Mouse (Mus musculus): ENCODE results near the gene Ctse.

The Ctse gene

DNA sequence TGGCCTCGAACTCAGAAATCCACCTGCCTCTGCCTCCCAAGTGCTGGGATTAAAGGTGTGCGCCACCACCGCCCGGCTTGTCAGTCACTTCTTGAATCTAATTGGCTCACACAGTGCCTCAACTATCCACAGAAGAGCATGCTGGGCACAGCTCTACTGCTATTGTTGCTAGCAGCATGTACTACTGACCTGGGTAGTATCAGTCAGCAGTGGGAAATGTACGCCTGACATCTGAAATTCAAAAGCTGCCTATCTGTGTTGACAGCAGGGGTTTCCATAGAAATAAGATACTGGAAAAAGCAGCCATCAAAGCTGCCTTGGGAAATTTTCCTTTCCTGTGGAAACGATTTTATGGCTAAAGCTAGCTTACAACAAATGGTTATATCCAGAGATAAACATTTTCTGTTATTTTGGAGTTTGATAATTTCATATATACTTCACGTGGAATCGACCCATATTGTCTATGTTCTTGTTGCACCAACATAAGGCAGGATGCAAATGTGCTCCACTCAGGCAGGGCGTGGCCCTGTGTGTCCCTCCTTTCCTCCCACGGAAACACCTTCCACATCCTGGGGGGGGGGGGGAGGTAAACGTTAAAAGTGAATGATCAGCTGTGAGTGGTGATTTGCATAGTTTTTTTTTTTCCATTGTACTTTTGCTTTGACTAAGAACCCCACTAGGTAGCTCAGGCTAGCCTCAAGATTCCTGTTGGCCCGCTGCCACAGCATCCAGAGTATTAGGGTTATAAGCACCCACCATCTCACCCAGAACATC is 14.8 kb downstream of the Ctse start:
- DNase-seq (ENCODE audit: low read depth in 2 of 2, low spot score in 2 of 2), result no peak

DNA sequence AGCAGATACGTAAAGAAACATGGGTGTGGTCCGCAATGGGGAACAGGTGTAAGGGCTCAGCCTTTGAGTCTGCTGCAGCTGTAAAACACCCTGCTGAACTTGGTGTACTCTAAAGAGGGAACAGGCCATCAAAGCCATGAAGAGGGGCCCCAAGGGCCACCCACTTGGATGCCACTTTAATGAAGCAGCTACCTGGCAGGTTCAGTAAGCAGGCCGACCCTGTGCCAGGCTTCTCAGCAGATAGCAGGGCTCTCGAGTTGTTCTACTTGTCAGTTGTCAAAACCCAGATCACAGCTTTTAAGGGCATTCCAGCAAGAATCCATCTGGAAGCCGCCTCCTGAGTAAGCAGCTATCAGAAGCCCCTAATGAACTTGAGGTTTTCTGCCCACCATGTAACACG is 17.5 kb downstream of the Ctse start:
- no peak for DNase-seq (ENCODE audit: low read depth in 2 of 2, low spot score in 2 of 2)

DNA sequence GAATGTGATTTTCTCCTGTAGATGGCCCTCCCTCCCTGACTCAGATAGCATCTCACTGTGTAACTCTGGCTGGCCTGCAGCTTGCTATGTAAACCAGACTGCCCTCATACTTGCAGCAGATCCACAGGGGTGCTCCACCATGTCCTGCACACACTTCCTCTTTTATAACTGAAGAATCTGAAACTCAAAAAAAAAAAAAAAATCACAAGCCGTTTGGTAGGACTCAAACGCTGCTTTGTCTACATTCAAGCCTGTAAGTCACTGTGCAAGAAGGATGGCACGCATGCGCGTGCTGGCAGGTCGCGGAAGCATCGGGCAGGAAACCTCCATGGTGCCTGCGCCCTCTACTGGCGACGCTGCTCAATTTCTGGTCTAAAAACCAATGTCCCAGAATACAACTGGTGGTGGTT is 19.8 kb downstream of the Ctse start:
- DNase-seq (ENCODE audit: low read depth in 2 of 2, low spot score in 2 of 2), result peak; percentile 89 to 90

DNA sequence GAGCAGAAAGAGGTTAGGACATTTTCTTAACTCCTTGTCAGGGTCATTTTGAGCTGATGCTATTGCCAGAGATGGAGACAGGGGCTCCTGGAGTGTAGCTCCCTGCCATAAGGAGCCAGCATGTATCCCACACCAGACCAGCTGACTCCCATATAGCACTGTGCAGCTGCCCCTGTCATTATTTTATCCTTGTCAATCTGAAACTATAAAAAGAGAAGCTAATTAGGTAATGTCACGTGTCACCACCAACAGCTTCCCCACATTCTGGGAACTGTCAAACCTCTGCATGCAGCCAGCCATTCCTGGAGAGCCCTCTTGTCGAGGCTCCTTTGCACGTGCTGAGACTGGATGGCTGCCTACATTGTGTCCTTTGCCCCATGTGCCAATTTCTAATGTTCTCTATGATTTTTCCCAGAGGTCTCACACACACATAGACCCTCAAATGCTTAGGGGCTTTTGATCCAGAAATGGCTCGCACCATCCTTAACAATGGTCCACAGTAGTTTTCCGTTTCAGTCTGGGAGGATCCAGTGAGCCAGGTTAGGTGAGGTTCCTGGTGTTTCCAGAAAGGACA is 21.5 kb downstream of the Ctse start:
- no peak for DNase-seq (ENCODE audit: low read depth in 2 of 2, low spot score in 2 of 2)

DNA sequence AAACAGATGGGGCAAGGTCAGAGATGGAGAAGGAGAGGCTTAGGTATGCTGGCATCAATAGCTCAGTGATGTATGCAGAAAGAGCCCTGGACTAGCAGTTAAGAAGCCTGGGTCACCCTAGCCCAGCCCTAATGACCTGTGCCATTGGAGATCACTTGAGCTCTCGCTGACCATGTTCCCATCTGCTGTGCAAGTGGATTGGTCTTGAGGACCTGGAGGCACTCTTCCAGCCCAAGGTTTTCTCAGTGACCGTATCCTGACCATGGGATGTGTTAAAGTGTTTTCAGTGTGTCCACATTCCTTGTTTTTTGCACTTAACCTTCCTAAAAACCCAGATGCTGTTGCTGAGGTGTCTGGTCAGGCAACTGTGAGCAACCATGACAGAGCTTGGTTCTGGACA is 22.2 kb downstream of the Ctse start:
- DNase-seq (ENCODE audit: low read depth in 2 of 2, low spot score in 2 of 2), result no peak

DNA sequence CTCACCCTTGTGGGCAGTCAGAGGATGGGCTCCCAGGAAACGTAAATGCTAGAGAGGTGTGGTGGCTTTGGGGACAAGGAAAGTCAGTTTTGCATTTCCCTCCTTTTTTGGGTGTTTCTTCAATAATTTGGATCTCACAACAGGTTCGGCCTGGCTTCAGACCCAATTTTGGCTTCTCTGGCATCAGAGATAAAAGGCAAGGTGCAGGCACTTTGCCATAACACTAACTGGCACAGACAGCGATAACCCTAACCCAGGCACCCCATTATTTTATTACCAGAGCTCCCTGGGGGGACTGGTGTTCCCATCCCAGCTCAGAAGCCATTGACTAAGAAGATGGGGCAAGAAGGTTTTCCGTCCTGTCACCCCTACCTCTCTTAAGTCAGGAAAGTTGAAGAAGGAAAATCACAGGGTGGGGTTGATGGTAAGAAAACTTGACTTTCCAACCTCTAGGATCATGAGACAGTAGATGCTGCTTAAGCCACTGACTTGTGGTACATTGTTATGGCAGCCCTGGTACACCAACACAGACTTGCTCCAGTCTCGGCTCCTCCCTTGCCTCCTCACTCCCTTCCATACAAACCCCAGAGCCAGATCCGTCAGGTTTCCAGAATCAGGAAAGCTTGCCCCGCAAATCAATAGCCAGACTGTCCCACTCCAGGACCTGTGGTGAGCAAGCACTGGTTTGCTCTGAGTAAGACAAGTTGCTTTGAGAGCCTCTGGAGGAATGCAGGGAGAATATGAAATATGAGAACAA is 22.8 kb downstream of the Ctse start:
- DNase-seq (ENCODE audit: low read depth in 2 of 2, low spot score in 2 of 2), result no peak

DNA sequence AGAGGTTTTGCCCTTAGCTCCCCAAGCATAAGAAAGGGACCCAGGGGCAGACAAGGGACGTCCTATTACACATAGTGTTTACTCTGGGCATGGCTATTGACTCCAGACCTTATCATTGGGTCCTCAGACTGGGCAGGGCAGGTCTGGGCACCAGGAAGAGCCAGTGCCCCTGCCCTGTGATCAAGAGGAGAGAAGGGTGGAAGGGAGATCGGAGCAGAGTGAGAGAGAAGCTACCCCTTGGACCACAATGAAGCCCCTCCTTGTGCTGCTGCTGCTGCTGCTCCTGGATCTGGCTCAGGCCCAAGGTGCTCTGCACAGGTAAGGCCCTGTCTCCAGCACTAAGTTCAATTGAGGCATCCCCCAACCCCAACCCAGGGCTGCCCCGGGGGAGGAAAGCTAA is 23.6 kb downstream of the Ctse start:
- DNase-seq (ENCODE audit: low read depth in 2 of 2, low spot score in 2 of 2), result no peak

DNA sequence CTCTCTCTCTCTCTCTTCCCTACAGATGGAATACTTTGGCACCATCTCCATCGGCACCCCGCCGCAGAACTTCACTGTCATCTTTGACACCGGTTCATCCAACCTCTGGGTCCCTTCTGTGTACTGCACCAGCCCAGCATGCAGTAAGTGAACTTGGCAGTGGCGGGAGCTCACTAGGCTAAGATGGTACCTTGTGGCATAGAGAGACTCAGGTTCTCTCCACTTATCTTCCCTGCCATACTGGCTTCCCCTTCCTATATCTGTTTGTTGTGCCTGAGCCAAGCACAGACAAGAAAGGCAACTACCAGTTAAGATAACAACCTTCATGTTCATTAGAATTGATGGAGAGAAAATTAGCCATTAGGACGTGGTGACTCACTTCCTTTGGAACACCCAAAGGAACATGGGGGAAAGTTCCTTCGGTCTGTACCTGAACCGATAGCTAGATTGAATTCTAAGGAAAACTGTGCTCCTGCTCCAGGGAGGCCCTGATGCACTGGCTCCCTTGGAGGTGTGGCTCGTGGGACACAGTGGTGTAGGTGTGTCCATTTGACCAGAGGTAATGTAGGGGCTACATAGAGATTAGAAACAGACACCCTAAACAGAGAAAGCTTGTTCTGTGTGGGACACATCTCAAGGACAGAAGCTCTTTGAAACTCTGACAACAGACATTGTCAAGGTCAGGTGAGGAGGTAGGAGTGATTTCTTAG is 25.3 kb downstream of the Ctse start:
- no peak for DNase-seq (ENCODE audit: low read depth in 2 of 2, low spot score in 2 of 2)

DNA sequence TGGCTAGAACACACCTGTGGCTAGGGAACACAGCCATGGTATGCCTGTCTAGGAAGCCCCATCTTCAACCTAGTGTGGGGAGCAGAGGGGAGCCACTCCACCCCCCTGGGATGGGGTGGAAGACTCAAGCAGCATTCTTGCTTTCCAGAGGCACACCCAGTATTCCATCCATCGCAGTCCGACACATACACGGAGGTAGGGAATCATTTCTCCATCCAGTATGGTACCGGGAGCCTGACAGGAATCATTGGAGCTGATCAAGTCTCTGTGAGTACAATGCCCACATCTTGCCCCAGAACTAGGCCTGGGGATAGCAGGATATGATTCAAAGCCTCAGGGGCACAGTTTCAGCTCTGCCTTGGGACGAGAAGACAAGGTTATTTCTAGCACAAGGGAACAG is 26.0 kb downstream of the Ctse start:
- DNase-seq (ENCODE audit: low read depth in 2 of 2, low spot score in 2 of 2), result no peak

DNA sequence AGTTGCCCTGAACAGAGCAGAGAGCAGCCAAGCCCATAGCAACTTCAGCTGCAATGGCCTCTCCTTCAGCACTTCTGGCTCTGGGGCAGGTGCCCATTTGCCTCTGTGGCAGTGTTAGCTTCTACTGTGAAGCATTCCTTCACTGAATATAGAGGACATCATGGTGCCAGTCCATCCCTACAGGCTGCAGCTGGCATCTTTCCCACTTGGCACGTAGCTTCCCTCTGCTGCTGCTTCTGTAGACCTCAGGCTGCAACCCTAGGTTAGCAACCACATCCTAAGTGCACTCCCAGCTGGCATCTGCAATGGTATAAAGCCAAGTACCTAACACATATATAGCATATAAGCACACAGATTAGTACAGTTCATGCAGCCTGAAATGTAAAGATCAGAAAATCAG is 27.8 kb downstream of the Ctse start:
- DNase-seq (ENCODE audit: low read depth in 2 of 2, low spot score in 2 of 2), result no peak

DNA sequence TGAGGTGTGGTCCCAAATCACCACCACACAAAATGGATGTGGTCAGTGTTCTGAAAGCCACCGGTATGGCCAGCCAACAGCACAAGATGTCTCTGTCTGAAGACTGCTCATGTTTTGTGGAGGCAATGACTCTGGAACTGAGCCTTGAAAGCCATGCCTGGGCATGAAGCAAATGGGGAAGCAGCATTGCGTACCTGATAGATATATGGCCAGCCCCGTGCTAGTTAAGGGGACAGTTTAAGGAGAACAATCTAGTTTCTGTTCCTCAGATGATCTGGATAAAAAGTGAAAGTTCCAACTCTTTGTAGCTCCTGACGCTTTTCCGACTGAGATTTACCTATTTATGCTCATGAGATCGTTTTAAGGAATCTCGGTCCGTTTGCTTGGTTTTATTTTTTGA is 33.0 kb downstream of the Ctse start:
- DNase-seq (ENCODE audit: low read depth in 2 of 2, low spot score in 2 of 2), result no peak

DNA sequence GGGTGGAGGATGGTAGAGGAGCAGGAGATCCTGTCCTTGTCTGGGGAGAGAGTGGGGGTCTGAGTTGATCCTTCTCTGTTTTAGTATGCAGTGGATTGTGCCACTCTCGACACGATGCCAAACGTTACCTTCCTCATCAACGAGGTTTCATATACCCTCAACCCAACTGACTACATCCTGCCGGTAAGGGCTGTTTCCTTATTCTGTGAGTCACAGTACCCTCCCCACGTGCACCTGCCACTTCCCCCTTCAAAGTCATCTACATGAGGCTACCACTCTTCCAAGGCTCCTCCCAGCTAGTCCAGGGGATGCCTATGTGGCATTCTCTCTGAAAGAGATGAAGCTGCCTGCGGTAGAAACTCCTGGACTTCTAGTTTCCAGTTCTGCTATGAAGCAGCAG is 34.3 kb downstream of the Ctse start:
- no peak for DNase-seq (ENCODE audit: low read depth in 2 of 2, low spot score in 2 of 2)

DNA sequence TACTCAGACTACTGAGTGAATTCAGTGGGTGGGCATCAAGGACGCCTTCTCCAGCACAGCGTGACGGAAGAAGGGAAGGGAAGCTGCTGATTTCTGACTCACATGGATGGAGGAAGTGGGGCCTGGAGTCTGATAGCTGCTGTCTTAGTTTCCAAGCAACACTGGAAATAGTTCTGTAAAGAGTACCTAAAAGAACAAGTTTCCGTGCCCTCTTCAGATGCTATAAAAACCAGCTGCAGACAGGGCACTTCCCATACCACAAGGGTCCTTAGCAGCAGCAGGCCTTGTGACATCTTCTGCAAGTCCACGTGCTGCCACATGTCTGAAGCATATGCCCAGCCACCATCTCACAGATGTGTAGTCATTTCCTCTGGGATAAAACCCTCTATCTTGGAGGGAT is 41.5 kb downstream of the Ctse start:
- DNase-seq (ENCODE audit: low read depth in 2 of 2, low spot score in 2 of 2), result no peak

DNA sequence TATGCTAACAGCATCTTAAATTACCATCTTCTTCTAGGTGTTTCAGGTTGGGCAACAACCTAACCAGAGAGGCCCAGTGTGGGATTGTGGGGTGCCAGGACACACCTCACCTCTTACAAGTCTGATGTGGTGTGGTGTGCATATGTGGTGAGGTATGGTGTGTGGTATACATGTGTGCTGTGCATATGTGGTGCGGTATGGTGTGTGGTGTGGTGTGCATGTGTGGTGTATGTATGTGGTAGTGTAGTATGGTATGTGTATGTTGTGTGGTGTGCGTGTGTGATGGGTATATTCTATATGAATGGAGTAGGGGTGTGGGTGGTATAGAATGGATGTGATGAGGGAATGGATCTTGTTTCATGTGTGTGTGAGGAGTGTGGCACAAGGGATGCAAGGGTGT is 49.6 kb downstream of the Ctse start:
- no peak for DNase-seq (ENCODE audit: low read depth in 2 of 2, low spot score in 2 of 2)

DNA sequence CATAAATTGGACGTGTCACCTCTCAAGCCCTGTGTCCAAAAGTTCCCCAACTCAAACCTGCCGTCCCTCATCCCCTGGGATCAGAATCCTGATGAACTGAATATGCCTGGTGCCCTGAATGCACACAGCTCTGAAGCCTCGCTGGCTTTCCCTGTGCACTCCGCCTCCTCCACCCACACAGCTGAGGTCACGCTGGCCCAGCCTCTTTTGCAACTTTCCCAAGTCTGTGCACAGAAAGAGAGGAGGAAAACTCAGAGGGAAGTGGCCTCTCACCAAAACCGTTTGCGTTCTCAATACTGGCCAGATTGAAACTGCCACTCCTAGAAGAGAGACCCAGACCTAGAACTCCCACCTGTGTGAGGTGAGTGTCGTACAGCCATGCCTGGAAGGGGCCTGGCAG is 50.4 kb downstream of the Ctse start, which contains the start of gene Rab7b:
TSS of gene Rab7b (plus strand) at position 221 of the 400 bp plus-strand sequence.
- DNase-seq (ENCODE audit: low read depth in 2 of 2, low spot score in 2 of 2), result no peak

DNA sequence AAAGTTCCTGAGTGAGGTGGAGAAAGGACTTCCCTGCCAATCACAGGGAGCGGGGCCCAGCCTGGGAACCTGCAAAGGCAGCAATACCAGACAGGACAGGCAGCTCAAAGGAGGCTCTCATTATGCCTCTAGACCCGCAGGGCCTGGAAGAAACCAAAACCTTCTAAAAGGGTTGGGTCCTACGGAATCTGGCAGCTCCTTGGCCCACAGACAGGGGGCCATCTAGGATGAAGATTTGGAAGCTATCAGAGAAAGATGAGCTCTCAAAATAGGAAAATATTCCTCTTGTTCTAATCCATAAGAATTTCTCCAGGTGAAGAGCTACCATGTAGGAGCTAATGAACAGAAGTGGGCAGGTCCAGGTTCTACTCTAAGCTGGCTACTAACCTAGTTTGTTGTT is 50.9 kb downstream of the Ctse start:
- DNase-seq (ENCODE audit: low read depth in 2 of 2, low spot score in 2 of 2), result no peak

DNA sequence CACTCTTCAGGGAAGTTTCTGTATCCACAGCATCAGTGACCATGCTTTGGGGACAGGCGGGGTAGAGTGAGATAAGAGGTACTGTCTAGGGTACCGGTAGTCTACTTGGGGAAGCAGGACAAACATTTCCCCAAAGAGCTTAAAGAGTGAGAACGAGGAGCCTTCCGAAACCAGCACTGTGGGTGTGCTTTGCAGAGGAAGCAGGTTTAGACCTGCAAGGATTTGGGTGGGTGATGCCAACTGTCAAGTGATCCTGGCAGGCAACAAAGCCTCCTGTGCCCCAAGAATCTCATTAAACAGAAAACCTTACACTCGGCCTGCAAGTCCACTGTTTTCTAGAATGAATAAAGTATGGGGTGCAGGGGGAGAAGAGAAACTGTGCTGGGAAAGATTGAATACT is 51.8 kb downstream of the Ctse start:
- DNase-seq (ENCODE audit: low read depth in 2 of 2, low spot score in 2 of 2), result no peak

DNA sequence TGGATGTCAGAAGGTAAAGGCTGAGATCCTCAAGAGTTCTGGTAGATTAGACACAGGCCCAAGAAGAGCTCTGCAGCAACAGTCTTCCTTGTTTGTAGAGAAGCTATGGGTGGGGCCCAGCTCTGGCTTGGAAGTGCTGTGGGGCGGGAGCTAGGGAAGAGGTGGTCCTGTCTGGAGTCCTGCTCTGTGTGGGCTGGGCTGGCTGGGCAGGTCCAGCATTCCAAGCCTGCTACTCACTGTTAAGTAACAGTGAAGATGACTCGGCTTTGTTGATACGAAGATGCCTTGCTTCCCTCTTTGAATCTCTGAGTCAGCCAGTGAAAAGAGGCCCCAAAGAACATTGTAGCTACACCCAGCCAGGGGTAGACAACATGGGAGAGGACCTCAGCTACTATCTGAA is 52.3 kb downstream of the Ctse start:
- no peak for DNase-seq (ENCODE audit: low read depth in 2 of 2, low spot score in 2 of 2)

DNA sequence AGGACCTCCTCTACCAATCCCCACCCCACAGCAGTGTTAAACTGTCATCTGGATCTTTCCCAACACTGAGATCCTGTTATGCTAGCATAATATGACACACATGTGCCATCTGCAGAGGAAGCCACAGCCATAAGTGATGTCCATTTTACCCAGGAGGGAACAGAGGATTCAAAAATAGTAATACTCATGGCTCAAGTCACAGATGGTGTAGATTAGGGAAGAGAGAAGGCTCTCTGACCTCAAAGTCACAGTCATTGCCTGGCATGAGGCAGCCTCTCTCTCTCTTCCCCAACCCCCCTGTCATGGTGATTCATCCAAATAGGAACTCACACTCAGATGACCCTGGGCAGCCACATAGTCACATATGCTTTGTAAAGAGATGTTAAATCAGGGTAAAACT is 53.2 kb downstream of the Ctse start:
- no peak for DNase-seq (ENCODE audit: low read depth in 2 of 2, low spot score in 2 of 2)

DNA sequence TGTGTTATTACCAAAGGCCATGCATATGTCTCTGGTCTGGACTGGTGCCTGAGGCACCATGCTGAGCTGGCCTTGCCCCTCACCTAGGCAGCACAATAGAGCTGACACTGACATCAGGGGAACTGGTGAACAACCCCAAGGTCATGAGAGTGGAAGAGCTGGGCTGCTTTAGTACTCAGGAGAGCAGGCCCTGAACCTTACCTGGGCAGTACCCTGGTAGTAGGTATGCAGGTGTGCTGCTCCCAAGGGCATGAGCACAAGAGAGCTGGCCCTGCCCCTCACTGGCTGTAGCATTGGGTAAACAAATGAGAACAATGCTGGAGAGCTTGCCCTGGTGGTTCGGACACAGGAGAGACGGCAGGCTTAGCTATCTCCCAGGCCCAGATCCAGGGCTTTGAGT is 57.2 kb downstream of the Ctse start:
- DNase-seq (ENCODE audit: low read depth in 2 of 2, low spot score in 2 of 2), result no peak

DNA sequence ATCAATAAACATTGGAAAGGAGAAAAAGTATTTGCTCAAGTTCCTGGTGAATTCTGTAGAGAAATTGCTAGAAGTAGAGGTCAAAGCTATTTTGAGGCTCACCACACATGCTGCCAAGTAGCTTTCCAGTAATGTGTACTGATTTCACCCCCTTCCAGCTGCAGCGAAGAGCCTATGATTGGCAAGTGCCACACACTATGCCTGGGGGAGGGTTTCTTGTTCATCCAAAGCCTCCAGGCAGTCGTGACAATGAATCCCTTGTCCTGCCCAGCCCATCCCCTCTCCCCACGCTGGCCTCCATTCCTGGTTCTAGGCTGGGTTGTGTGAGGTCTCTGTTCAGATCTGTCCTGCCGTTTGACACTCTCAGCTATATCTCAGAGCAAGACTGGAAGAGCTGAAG is 58.2 kb downstream of the Ctse start:
- no peak for DNase-seq (ENCODE audit: low read depth in 2 of 2, low spot score in 2 of 2)

DNA sequence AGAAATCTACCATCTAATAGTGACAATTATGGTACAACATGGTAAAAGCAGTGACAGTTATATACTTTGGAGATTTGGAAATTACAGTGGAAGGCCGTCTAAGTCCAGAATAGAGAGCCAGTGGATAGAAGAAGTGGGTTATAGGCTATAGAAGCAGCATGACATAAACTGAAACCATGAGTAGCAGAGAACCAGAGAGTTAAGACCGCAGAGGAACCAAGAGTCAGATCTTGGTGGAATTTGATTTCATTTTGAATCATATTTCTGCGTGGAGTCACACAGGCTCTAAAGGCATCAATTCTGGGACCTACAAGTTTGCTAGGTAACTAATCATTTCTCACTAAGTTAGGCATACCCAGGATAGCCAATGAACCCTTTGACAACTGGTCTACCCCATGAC is 60.7 kb downstream of the Ctse start:
- DNase-seq (ENCODE audit: low read depth in 2 of 2, low spot score in 2 of 2), result no peak
